Mouse (Mus musculus): ENCODE results near the gene Fsd1.

The Fsd1 gene

GRCm38 (mm10) chr17:55963171-55963570 lies 23.1 kb upstream of the Fsd1 start:
- ATAC-seq (ENCODE audit: low TSS enrichment) = no peak

GRCm38 (mm10) chr17:55964496-55964895 lies 21.8 kb upstream of the Fsd1 start:
- ATAC-seq (ENCODE audit: low TSS enrichment) = no peak

- ATAC-seq (ENCODE audit: low TSS enrichment) = no peak
Observed at GRCm38 (mm10) chr17:55964996-55965395, 21.3 kb upstream of the Fsd1 start.

GRCm38 (mm10) chr17:55967186-55967585 lies 19.1 kb upstream of the Fsd1 start:
- ATAC-seq (ENCODE audit: low TSS enrichment) = no peak

GRCm38 (mm10) chr17:55968210-55968609 lies 18.1 kb upstream of the Fsd1 start:
- ATAC-seq (ENCODE audit: low TSS enrichment) = no peak

- no peak for ATAC-seq (ENCODE audit: low TSS enrichment)
Observed at GRCm38 (mm10) chr17:55969560-55969959, 16.7 kb upstream of the Fsd1 start.

- peak; percentile 53 for ATAC-seq (ENCODE audit: low TSS enrichment)
Observed at GRCm38 (mm10) chr17:55969966-55970891, 16.1 kb upstream of the Fsd1 start, which contains the start of gene Shd. TSS of gene Shd (plus strand) at chr17:55970467.

GRCm38 (mm10) chr17:55971453-55971852 lies 14.9 kb upstream of the Fsd1 start:
- no peak for ATAC-seq (ENCODE audit: low TSS enrichment)

- ATAC-seq (ENCODE audit: low TSS enrichment) = peak; percentile 76
Observed at GRCm38 (mm10) chr17:55976255-55976862, 9.9 kb upstream of the Fsd1 start.

GRCm38 (mm10) chr17:55977301-55977700 lies 9.0 kb upstream of the Fsd1 start:
- no peak for ATAC-seq (ENCODE audit: low TSS enrichment)

- no peak for ATAC-seq (ENCODE audit: low TSS enrichment)
Observed at GRCm38 (mm10) chr17:55990278-55990898, 4.1 kb downstream of the Fsd1 start.

- ATAC-seq (ENCODE audit: low TSS enrichment) = no peak
Observed at GRCm38 (mm10) chr17:55996007-55996406, 9.7 kb downstream of the Fsd1 start.

GRCm38 (mm10) chr17:55999794-56000499 lies 13.6 kb downstream of the Fsd1 start:
- ATAC-seq (ENCODE audit: low TSS enrichment) = no peak

GRCm38 (mm10) chr17:56003000-56003399 lies 16.7 kb downstream of the Fsd1 start:
- no peak for ATAC-seq (ENCODE audit: low TSS enrichment)

- ATAC-seq (ENCODE audit: low TSS enrichment) = no peak
Observed at GRCm38 (mm10) chr17:56005415-56006061, 19.2 kb downstream of the Fsd1 start, which contains the start of the genes Stap2 and Mpnd. TSS of gene Stap2 (minus strand) at chr17:56005584. TSS of gene Mpnd (plus strand) at chr17:56005711.

- ATAC-seq (ENCODE audit: low TSS enrichment) = no peak
Observed at GRCm38 (mm10) chr17:56006956-56007355, 20.6 kb downstream of the Fsd1 start.

GRCm38 (mm10) chr17:56007444-56008355 lies 21.4 kb downstream of the Fsd1 start:
- ATAC-seq (ENCODE audit: low TSS enrichment) = no peak

GRCm38 (mm10) chr17:56008356-56009087 lies 22.2 kb downstream of the Fsd1 start:
- ATAC-seq (ENCODE audit: low TSS enrichment) = peak; percentile 87

All from frontal cortex, adult (tissue).